Mouse (Mus musculus) olfactory bulb, adult 2 months (tissue): Measurements from ENCODE around the gene Oard1.

Experiments used
- CTCF ChIP-seq: fragments of 200-500 bp; IDR thresholded peaks from 2 replicates; pipeline ENCODE4 v1.5.1; 2012; ENCODE audit warnings: low read depth, mild to moderate bottlenecking, low read length, moderate library complexity; ENCODE audit not compliant: insufficient read depth
- POLR2A ChIP-seq: fragments of 200-500 bp; IDR thresholded peaks from 2 replicates; pipeline ENCODE4 v1.6.1; 2012; ENCODE audit warnings: mild to moderate bottlenecking, low read depth, low read length, moderate library complexity; ENCODE audit not compliant: insufficient read depth

- TF ChIP-seq CTCF (no peak), POLR2A (no peak)
Observed at GRCm38 (mm10) chr17:48404706-48405105, 5.1 kb upstream of the Oard1 start.
